Mouse (Mus musculus) urinary bladder, postnatal 14 days (tissue): ENCODE measurements around the gene Gramd1b.
"Not testable (repeated sequence)": the region's sequence is repeated elsewhere in the genome, so short reads cannot be mapped to it uniquely, and the experiment has no call there.

Source experiments
- DNase-seq: peaks from one replicate; pipeline ENCODE4 v3.0.0; 2021; ENCODE audit warnings: low spot score

Gene Gramd1b

GRCm38 (mm10) chr9:40511970-40512369, 19.2 kb downstream of the Gramd1b start:
- DNase-seq, result no peak

GRCm38 (mm10) chr9:40509479-40509878, 21.7 kb downstream of the Gramd1b start:
- DNase-seq, result no peak

- DNase-seq, result no peak
Measured at GRCm38 (mm10) chr9:40506576-40506975, 24.6 kb downstream of the Gramd1b start.

- no peak for DNase-seq
Measured at GRCm38 (mm10) chr9:40505471-40506312, 25.5 kb downstream of the Gramd1b start.

- DNase-seq, result no peak
Measured at GRCm38 (mm10) chr9:40504886-40505285, 26.3 kb downstream of the Gramd1b start.

GRCm38 (mm10) chr9:40500691-40501090, 30.5 kb downstream of the Gramd1b start:
- DNase-seq, result no peak

- not testable (repeated sequence) for DNase-seq
Measured at GRCm38 (mm10) chr9:40482351-40483084, 48.7 kb downstream of the Gramd1b start.

- DNase-seq, result no peak
Measured at GRCm38 (mm10) chr9:40481271-40481670, 49.9 kb downstream of the Gramd1b start.

GRCm38 (mm10) chr9:40479333-40479732, 51.9 kb downstream of the Gramd1b start:
- peak; percentile 58 for DNase-seq

- DNase-seq, result no peak
Measured at GRCm38 (mm10) chr9:40478146-40478900, 52.9 kb downstream of the Gramd1b start.

GRCm38 (mm10) chr9:40477611-40478010, 53.6 kb downstream of the Gramd1b start:
- DNase-seq, result no peak

GRCm38 (mm10) chr9:40476098-40476497, 55.1 kb downstream of the Gramd1b start:
- DNase-seq, result no peak

- DNase-seq, result no peak
Measured at GRCm38 (mm10) chr9:40472961-40473510, 58.1 kb downstream of the Gramd1b start.

GRCm38 (mm10) chr9:40469403-40470137, 61.6 kb downstream of the Gramd1b start:
- DNase-seq, result no peak

GRCm38 (mm10) chr9:40466782-40467181, 64.4 kb downstream of the Gramd1b start:
- no peak for DNase-seq

- DNase-seq, result no peak
Measured at GRCm38 (mm10) chr9:40465596-40465995, 65.6 kb downstream of the Gramd1b start.

- no peak for DNase-seq
Measured at GRCm38 (mm10) chr9:40462401-40462800, 68.8 kb downstream of the Gramd1b start.

GRCm38 (mm10) chr9:40460781-40461180, 70.4 kb downstream of the Gramd1b start:
- DNase-seq, result no peak

GRCm38 (mm10) chr9:40459304-40460280, 71.6 kb downstream of the Gramd1b start:
- no peak for DNase-seq
